Mouse (Mus musculus) hindbrain, embryonic 15.5 days (tissue): ENCODE measurements around the gene Gdpgp1. TPM values are rescaled to one million over a fixed set of nuclear protein-coding genes. Genes with fewer than 3 reads are reported as not detected.

Experiments
- polyA plus RNA-seq: library from polyadenylated mRNA; unstranded; fragments of >200 nt; fragmentation: Nextera tagmentation; extraction: Ambion mirVana; gene quantifications from 2 replicates; pipeline ENCODE4 v1.2.1, GENCODE M21; 2015

Gene Gdpgp1
- polyA plus RNA-seq, 1 experiment from 2014 or later: 4.6 TPM

Other genes starting within 250 kb of the Gdpgp1 start
- gene Zfp710, start 208.1 kb upstream of the Gdpgp1 start, polyA plus RNA-seq: 16.3 and 17.2 TPM in 2 replicates
- gene Idh2, start 117.5 kb upstream of the Gdpgp1 start, polyA plus RNA-seq: 215 and 225 TPM in 2 replicates
- 22.7 and 25.7 TPM in 2 replicates for gene Sema4b, start 46.0 kb upstream of the Gdpgp1 start, polyA plus RNA-seq
- gene Cib1, start 52 bp upstream of the Gdpgp1 start, polyA plus RNA-seq: 36.4 and 38.3 TPM in 2 replicates
- gene Ttll13, start 13.5 kb downstream of the Gdpgp1 start, polyA plus RNA-seq: 1.9 and 2.5 TPM in 2 replicates
- gene Ngrn, start 28.4 kb downstream of the Gdpgp1 start, polyA plus RNA-seq: 65.2 and 73.8 TPM in 2 replicates
- 23.9 and 32.1 TPM in 2 replicates for gene Vps33b, start 36.8 kb downstream of the Gdpgp1 start, polyA plus RNA-seq
- gene Prc1, start 61.6 kb downstream of the Gdpgp1 start, polyA plus RNA-seq: 42.0 and 51.8 TPM in 2 replicates
- 13.8 and 14.4 TPM in 2 replicates for gene Rccd1, start 91.6 kb downstream of the Gdpgp1 start, polyA plus RNA-seq
- gene Unc45a, start 108.1 kb downstream of the Gdpgp1 start, polyA plus RNA-seq: 56.1 and 61.2 TPM in 2 replicates
- 21.9 and 22.7 TPM in 2 replicates for gene Hddc3, start 110.2 kb downstream of the Gdpgp1 start, polyA plus RNA-seq
- gene Man2a2, start 138.5 kb downstream of the Gdpgp1 start, polyA plus RNA-seq: 26.5 and 27.2 TPM in 2 replicates
- 3.7 and 5.0 TPM in 2 replicates for gene Fes, start 155.1 kb downstream of the Gdpgp1 start, polyA plus RNA-seq
- 5.9 and 6.4 TPM in 2 replicates for gene Furin, start 172.6 kb downstream of the Gdpgp1 start, polyA plus RNA-seq